In the genomic region with DNA sequence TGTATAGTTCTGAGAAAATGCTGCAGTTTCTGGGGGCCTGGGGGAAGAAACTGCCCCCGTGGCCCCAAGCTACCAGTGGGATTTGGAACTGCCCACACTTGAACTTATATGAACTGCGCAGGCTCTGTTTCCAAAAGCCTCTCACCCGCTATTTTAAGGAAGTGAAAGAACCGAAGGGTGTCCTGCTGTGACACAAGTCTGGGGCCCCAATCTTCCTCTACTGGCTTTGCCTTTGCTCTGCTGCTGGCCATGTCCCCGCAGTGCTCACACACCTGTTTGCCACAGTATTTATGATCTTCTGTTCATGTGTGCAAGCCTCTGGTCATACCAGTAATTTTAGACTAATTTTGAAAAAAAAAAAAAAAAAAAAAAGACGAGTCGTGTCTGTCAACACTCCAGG, we compare ENCODE assay signal across 8 mouse cellular contexts. TPM values are rescaled to one million over a fixed set of nuclear protein-coding genes. Genes with fewer than 3 reads are reported as not detected.
DNase-seq lines count a peak whose midpoint lies in the region; ATAC-seq and TF ChIP-seq lines count a peak whose summit lies in the region.

No protein-coding gene starts in this region.

- ATAC-seq in CD4-positive, CD25-positive, alpha-beta regulatory T cell, adult 4 months, result peak; percentile 8
- no peak for ATAC-seq in heart, embryonic 16.5 days (replicated peaks; ENCODE audit: extremely low read depth, insufficient read depth, low FRiP score)
- no peak for ATAC-seq in lung, embryonic 16.5 days (ENCODE audit: low read depth)

- no peak overlapping the region for H3K4me3 ChIP-seq in heart, embryonic 16.5 days (ENCODE audit: low read length)
- no peak overlapping the region for H3K4me3 ChIP-seq in lung, embryonic 16.5 days (ENCODE audit: low read length)
- H3K4me3 ChIP-seq in spleen, adult 2 months (ENCODE audit: extremely low read depth, insufficient read depth, insufficient read length), result peak overlapping the region; percentile 70; the same call in 1 of the 2 replicates

- DNase-seq in R1 (ENCODE audit: low read depth, low spot score), result peak; percentile 82
- peak; percentile 55 to 63 for DNase-seq in spleen, adult 2 months (ENCODE audit: low read depth in 1 of 2, low spot score in 2 of 2)
- no peak for DNase-seq in adrenal gland, postnatal 14 days
- no peak for DNase-seq in thymus, postnatal 10 days (ENCODE audit: low spot score in 2 of 2)
- no peak for DNase-seq in urinary bladder, postnatal 14 days (ENCODE audit: low spot score)

- peaks cover 2% of the 10 kb centered on the region; the same call in 1 of the 2 replicates for H3K4me1 ChIP-seq in heart, embryonic 16.5 days (ENCODE audit: control insufficient read depth, insufficient read depth, low read length)
- H3K4me1 ChIP-seq in lung, embryonic 16.5 days (replicated peaks; ENCODE audit: control insufficient read depth, insufficient read depth, low read length), result no peaks in the 10 kb centered on the region; the same call in none of the 2 replicates
- peaks cover 10% of the 10 kb centered on the region; the same call in 1 of the 2 replicates for H3K4me1 ChIP-seq in spleen, adult 2 months (ENCODE audit: control insufficient read depth, insufficient read depth, insufficient read length)

- no peaks in the 10 kb centered on the region for H3K36me3 ChIP-seq in heart, embryonic 16.5 days (ENCODE audit: control insufficient read depth, insufficient read depth)
- H3K36me3 ChIP-seq in lung, embryonic 16.5 days (ENCODE audit: control insufficient read depth, insufficient read depth, low read length), result no peaks in the 10 kb centered on the region
- no peaks in the 10 kb centered on the region for H3K36me3 ChIP-seq in spleen, adult 2 months (ENCODE audit: control insufficient read depth, insufficient read depth, low read length)

- no peak for TF ChIP-seq CTCF in spleen, adult 2 months (IDR thresholded peaks at IDR 0.05; ENCODE audit: extremely low read depth, insufficient read depth, insufficient read length, insufficient replicate concordance)

- no peak overlapping the region for H3K27ac ChIP-seq in heart, embryonic 16.5 days (ENCODE audit: low read length)
- H3K27ac ChIP-seq in lung, embryonic 16.5 days (ENCODE audit: low read length), result no peak overlapping the region
- H3K27ac ChIP-seq in spleen, adult 2 months (ENCODE audit: insufficient read depth, low read length), result peak overlapping the region; percentile 93

- H3K9me3 ChIP-seq in heart, embryonic 16.5 days (replicated peaks; ENCODE audit: control insufficient read depth, low read length), result no peaks in the 10 kb centered on the region
- no peaks in the 10 kb centered on the region for H3K9me3 ChIP-seq in lung, embryonic 16.5 days (ENCODE audit: control insufficient read depth, low read length)

- H3K27me3 ChIP-seq in heart, embryonic 16.5 days (ENCODE audit: control insufficient read depth, insufficient read depth, low read length), result no peaks in the 10 kb centered on the region
- H3K27me3 ChIP-seq in lung, embryonic 16.5 days (ENCODE audit: control insufficient read depth, insufficient read depth, low read depth, low read length), result no peaks in the 10 kb centered on the region
- H3K27me3 ChIP-seq in spleen, adult 2 months (ENCODE audit: control insufficient read depth, insufficient read depth, low read length), result no peaks in the 10 kb centered on the region

- H3K4me2 ChIP-seq in heart, embryonic 16.5 days (ENCODE audit: low read depth, low read length), result peak overlapping the region; percentile 78
- peak overlapping the region; percentile 82; the same call in 1 of the 2 replicates for H3K4me2 ChIP-seq in lung, embryonic 16.5 days (ENCODE audit: low read depth, low read length)

- H3K9ac ChIP-seq in heart, embryonic 16.5 days (ENCODE audit: low read length), result no peak overlapping the region
- no peak overlapping the region for H3K9ac ChIP-seq in lung, embryonic 16.5 days (ENCODE audit: low read length)

- WGBS in heart, embryonic 16.5 days, result 31% methylated on average over 7 of the region's 7 CpGs
- 30% methylated on average over 7 of the region's 7 CpGs for WGBS in lung, embryonic 16.5 days
- 9% methylated on average over 7 of the region's 7 CpGs for WGBS in spleen, adult 2 months

- TF ChIP-seq POLR2A in spleen, adult 2 months (IDR thresholded peaks at IDR 0.05; ENCODE audit: low read depth, low read length), result no peak

RNA-seq across cellular contexts. Expression of a gene that starts 1.1 kb away (rescaled TPM):
- 1 to 10 TPM; 1.0 to 1.5 TPM for polyA plus RNA-seq in CD4-positive, CD25-positive, alpha-beta regulatory T cell, adult 4 months (2017; shearing (Covaris generic))
- 5.6 and 5.9 TPM in 2 replicates for polyA plus RNA-seq in heart, embryonic 16.5 days (2015; fragmentation: Nextera tagmentation; extraction: Ambion mirVana)
- 9.2 and 9.7 TPM in 2 replicates for polyA plus RNA-seq in lung, embryonic 16.5 days (2015; fragmentation: Nextera tagmentation; extraction: Ambion mirVana)
- polyA plus RNA-seq in spleen, adult 2 months (2012; rRNA removed), result 5.4 and 5.5 TPM in 2 replicates
- 7.8 and 8.7 TPM in 2 replicates for total RNA-seq in adrenal gland, postnatal 14 days (2021)

RNA-seq across cellular contexts. Expression of a gene that starts 26.7 kb away (rescaled TPM):
- under 1 TPM in 1 of 2 experiments, not detected in 1; 0.26 TPM for polyA plus RNA-seq in CD4-positive, CD25-positive, alpha-beta regulatory T cell, adult 4 months (2017; shearing (Covaris generic))
- 6.6 and 7.5 TPM in 2 replicates for polyA plus RNA-seq in heart, embryonic 16.5 days (2015; fragmentation: Nextera tagmentation; extraction: Ambion mirVana)
- 15.6 and 16.6 TPM in 2 replicates for polyA plus RNA-seq in lung, embryonic 16.5 days (2015; fragmentation: Nextera tagmentation; extraction: Ambion mirVana)
- 2.4 and 3.5 TPM in 2 replicates for polyA plus RNA-seq in spleen, adult 2 months (2012; rRNA removed)
- total RNA-seq in adrenal gland, postnatal 14 days (2021), result 7.5 and 7.8 TPM in 2 replicates

RNA-seq across cellular contexts. Expression of a gene that starts 31.1 kb away (rescaled TPM):
- not detected for polyA plus RNA-seq in CD4-positive, CD25-positive, alpha-beta regulatory T cell, adult 4 months (2017; shearing (Covaris generic))
- polyA plus RNA-seq in heart, embryonic 16.5 days (2015; fragmentation: Nextera tagmentation; extraction: Ambion mirVana), result not detected in 2 replicates
- polyA plus RNA-seq in lung, embryonic 16.5 days (2015; fragmentation: Nextera tagmentation; extraction: Ambion mirVana), result not detected in 2 replicates
- polyA plus RNA-seq in spleen, adult 2 months (2012; rRNA removed), result not detected in 2 replicates
- not detected in 2 replicates for total RNA-seq in adrenal gland, postnatal 14 days (2021)

Comparison
In these comparisons a context has a peak if more than half of its experiments do, and no peak if none do; other contexts are left out.
1. DNase-seq: peak in R1 (single experiment) and spleen, adult 2 months (2 of 2); none in adrenal gland, postnatal 14 days (single experiment), thymus, postnatal 10 days (0 of 2) and urinary bladder, postnatal 14 days (single experiment).